Mouse (Mus musculus): ENCODE results near the gene Krt83. TPM values are rescaled to one million over a fixed set of nuclear protein-coding genes. Genes with fewer than 3 reads are reported as not detected.
"Not testable (repeated sequence)": the region's sequence is repeated elsewhere in the genome, so short reads cannot be mapped to it uniquely, and the experiment has no call there.

The Krt83 gene
- total RNA-seq (2021): not detected
- long read RNA-seq: 0 reads

DNA sequence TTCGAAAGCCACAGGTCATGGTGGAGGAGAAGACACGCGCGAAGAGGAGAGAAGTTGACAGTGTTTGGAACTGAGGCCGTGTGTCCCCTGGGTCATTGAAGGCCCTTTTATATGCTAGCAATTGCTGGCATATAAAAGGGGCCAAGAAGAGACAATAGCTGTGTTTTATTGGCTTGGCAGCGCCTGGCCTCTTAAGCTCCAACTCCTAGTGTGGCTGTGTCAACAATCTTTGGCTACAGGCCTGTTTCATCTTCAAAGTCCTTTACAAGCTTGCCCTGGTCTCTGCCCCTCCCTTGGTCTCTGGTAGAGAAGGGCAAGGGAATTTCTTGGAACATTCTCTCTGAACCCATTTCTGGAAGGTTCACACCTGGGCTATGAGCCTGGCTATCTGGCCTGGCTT lies at the start of gene Krt83:
TSS of gene Krt83 (minus strand) at position 82 of the 400 bp plus-strand sequence.
- no peak for DNase-seq (ENCODE audit: low spot score in 2 of 2)

DNA sequence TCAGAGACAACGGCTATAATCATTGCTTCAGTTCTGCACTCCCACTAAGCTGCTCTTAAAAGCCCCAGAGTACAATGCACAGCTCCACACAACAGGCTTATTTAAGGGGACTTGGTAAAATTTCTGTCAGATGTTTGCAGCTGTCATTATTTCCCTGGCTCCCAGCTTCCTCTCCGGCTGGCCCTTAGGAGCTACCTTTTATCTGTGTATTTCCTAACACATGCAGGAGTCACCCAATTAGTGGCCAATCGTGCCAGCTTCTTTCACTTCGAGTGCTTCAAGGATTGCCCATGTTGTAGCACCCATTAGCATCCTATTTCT lies 47.2 kb upstream of the Krt83 start:
- no peak for DNase-seq (ENCODE audit: low spot score in 2 of 2)

DNA sequence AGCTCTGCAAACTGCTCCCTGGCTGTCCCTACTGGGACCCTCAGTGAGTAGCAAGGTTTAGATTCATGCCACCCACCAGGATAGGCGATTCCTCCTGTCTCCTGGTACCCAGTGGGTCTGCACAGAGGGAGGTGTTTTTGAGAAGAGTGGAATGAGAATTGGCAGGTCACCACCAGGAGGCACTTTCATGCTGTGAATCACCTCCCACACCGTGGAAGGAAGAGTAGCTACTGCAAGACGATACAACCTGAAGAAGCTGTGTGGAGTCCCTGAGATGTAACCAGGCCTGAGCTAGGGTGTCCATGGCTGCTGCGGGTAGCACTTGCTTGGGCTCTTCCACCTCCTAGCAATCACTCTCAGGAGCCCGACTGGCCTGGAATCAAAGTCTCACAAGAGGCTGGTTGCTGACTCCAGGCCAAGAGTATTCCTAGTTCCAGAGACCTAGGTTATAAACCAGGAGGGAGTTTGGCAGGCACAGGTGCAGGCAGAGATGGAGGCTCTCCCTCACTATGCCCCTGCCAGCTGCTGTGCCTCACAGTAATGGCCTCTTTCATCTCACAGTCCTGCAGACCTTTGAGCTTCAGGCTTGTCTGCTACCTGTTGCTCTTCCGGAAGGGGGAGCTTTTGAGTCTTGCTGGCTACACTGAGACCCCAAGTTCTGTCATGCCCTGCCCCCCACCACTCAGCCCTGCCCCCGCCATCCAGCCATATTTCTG lies 46.7 kb upstream of the Krt83 start:
- no peak for DNase-seq (ENCODE audit: low spot score in 2 of 2)

DNA sequence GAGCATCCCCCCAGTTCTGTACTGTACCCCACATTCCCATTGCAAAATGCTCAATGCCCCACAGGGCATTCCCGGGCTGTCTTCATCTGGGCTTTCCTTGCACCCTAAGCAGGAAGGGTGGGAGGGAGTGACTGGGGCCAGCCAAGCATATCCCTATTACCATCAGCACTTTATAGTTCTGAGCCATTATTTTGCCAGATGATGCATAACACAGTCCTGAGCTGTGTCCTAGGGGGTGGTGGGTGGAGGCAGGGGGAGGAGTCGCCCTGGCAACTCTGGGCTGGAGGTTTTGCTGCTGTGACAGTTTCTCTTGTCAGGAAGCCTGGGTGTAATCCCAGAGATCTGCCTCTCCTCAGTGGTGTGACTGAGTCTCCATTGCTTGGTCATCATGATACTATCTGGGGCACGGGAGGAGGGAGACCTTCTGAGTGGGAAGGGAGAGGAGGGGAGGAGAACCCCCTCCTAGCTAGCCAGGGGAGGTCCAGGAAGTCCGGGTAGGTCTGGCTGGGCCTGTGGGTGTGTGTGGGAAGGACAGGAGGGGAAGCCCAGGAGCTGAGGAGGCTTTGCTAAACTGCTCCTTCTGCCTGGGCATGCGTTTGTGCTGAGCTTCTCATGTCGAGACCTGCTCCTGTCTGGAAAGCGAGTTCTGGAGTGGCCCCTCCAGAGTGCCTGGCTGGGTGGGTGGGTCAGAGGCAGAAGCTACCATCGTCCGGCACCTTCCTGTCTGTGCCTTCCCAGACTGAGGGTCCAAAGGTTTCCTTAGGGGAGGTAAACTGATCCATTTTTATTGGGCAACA lies 44.9 kb upstream of the Krt83 start:
- DNase-seq (ENCODE audit: low spot score in 2 of 2): peak in 1 of 2 experiments; percentile 31

DNA sequence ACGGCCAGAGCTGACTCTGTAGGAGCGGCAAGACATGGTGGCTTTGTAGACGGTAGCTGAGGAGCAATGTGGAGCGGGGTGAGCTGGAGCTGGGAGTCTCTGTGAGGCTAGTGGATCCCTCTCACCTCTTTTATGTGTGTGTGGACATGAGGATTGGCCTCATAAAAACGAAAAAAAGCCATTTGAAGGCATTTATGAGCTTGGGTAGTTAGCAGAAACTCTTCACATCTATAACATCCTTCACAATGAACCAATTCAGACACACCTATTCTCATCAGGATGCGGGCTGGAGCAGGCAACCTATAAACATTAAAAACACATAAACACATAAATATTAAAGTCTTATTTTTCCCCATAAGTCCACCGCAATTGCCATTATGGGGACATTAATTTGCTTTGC lies 41.4 kb upstream of the Krt83 start, which contains the start of gene Krt84:
TSS of gene Krt84 (minus strand) at position 101 of the 400 bp plus-strand sequence.
- no peak for DNase-seq (ENCODE audit: low spot score in 2 of 2)

DNA sequence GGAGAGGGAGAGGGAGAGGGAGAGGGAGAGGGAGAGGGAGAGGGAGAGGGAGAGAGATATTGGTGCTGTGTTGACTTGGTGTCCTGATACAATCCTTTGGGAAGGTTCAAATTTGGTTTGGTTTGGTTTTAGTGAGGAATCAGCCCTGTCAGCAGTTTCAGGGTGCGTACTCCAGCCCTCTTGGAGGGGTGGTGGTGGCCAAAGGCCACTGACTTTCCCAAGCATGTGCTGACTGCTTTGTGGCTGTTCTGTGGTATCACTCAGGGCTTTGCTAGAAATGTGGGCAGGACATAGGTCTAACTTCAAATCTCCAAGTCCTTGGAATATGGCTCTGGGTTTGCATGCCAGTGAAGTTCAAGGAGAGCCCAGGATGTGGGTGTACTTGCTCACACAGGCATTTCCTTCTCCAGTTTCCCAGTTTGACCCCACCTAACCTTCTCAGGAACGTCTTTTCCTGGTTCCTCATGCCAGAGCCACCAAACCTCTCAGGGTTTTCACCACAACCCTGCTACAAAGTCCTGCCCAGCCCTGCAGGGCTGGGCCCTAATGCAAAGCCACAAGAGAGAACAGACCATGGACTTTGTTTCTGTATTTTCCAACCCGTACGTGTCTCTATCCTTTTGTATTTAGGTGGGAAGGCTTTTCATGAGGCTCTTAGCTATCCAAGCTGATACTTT lies 31.4 kb upstream of the Krt83 start:
- DNase-seq (ENCODE audit: low spot score in 2 of 2): no peak

DNA sequence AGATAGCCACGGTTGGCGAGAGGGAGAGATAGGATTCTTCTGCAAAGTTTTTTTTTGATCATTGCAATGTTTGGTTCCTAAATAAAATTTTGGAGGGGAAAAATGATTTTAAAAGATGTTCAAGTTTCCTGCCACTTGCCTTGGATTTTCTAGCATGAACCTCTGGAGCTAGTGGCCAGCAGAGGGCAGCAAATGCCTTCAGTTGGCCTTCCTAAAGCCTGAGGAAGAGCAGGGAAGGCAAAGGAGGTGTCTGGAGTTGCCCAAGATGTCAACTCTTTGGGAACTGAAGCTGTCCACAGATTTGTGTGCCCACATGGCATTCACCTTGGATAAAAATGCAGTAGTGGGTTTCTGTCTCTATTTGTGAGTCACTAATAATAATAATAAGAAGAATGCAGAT lies 28.5 kb upstream of the Krt83 start:
- peak; percentile 70 to 86 for DNase-seq (ENCODE audit: low spot score in 2 of 2)

DNA sequence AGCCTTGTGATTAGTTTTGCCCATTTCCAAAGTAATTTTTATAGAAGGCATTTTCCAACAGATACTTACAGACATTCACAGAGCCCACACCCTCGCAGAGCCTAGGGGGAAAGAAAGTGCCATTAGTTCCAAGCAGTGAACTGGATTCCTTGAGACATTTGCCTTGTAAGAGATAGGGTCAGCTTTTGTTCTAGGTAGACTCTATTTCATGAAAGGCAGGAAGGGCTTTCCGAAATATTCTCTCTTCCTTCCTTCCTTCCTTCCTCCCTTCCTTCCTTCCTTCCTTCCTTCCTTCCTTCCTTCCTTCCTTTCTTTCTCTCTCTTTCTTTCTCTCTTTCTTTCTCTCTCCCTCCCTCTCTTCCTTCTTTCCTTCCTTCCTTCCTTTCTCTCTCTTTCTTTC lies 25.8 kb upstream of the Krt83 start, which contains the start of gene Gm49425:
TSS of gene Gm49425 (minus strand) at position 101 of the 400 bp plus-strand sequence.
- not testable (repeated sequence) for DNase-seq (ENCODE audit: low spot score in 2 of 2)

DNA sequence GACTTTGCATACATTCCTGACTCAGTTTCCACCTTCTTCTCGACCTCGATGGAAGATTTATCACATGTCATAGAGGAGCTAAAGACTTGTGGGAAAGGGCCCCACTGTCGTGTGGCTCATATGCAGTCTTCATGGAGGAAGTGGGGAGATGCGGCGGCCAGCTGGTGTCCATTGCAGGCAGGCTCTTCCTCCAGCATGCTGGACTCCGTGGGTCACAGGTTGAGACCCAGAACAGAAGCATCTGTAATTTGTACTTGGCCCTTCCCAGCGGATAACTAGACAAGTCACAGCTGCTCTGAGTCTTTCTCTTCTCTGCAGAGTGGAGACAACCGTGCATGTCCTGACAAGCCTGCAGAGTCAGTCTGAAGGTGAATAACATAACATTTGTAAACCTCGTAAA lies 16.9 kb upstream of the Krt83 start:
- no peak for DNase-seq (ENCODE audit: low spot score in 2 of 2)

DNA sequence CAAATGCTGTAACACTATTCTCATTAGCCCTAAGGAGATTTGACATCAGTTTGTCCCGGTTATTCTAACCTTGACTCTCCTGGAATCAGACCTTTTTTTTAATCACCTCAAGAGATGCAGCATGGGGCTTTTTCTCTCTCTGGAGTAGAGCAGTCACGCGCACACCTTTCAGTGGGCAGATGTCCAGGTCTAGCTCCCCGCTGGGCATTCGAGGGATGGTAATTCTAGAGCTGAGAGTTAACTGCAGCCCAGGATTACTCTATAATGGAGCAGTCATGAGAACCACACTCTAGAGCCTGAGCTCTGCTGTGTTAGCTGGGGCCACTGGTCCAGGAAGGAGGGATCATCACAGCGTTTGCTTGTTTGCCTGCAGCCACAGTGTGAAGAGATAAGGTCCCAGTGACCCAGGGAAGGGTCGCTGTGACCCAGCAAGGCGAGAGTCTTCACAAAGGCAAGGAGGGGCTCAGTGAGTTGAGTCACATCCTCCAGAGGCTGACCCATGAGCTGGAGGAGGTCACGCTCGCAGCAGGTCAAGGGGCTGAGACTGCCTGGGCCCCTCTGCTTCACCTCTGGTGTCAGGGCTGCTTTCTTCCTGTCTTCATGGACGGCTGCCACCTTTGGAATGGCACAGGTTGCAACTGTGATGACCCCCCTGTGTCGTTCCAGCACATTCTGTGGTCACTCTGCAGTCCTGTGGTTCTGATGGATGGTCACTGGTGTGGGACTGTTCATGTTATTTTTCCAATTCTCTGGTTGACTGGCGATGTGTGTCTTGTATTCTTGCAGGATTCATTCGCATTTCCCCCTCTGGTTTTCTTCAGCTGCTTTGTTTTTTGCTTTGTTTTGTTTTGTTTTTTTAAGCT lies 15.8 kb upstream of the Krt83 start:
- no peak for DNase-seq (ENCODE audit: low spot score in 2 of 2)

DNA sequence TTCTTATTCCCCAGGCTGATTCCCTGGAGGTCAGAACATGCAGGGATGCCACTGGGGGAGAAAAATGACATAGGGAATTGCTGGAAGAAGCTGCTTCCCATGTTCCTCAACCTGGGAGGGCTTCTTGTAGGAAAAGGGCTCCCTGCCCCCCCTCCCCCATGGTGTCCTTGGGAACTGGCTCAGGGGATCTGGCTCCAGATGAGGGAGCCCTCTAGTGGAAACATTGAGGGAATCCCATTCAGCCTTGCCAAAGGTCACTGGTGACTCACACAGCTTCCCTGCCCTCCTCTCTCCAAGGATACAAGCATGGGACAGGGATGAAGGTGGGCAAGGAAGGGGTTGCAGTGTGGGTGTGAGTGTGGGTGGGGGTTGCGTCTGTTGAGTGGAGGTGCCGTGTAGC lies 5.9 kb upstream of the Krt83 start:
- DNase-seq (ENCODE audit: low spot score in 2 of 2): peak in 1 of 2 experiments; percentile 42

DNA sequence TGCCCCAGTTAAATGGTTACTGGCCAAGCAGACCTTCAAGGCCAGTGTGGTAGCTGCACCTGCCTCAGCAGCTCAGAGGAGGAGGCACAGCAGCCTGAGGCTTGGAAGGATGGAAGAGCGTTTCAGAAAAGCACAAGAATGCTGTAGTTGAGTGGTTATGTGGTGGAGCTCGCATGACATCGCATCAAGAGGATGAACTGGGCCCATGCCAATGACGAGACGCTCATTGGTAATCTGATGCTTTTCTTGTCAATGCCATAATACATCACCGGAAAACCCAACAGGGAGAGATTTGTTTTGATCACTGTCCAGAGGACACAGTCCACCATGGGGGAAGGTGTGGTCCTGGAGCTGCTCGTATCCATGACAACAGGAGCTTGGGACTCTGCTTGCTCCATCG lies 4.0 kb upstream of the Krt83 start:
- no peak for DNase-seq (ENCODE audit: low spot score in 2 of 2)

DNA sequence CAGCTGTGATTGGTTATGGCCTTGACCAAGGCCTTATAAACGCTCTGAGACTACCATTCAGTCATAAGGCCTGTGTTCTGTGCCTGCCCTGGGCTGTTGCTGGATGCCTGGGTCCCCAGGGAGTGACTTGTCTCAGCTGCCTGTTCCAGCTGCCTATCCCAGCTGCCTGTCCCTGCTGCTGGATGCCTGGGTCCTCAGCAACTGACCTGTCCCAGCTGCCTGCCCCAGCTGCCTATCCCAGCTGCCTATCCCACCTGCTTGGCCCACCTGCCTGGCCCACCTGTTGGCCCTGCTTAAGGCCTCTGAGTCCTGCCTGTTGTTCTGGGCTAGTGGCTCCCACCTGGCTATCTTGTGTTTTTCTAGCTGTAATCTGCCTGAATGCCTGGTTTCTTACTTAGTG lies 2.9 kb upstream of the Krt83 start:
- DNase-seq (ENCODE audit: low spot score in 2 of 2): no peak

DNA sequence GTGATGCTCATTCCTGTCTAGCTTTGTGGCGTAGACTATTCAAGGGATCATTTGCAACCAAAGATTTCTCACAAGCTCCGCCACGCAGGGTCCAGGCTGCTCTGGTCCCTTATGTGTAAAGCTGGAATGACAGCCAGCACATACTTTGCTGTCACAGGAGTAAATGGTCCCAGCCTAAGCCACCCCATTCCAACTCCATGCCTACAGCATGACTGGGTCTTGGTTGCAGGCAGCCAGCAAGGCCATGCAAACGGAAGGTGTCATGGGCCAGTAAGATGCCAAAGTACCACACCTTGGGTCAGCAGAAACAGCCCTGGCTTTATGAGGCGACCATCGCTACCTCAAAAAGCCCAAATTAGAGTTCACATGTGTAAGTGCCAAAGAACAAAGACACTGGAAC lies 2.4 kb upstream of the Krt83 start:
- no peak for DNase-seq (ENCODE audit: low spot score in 2 of 2)

DNA sequence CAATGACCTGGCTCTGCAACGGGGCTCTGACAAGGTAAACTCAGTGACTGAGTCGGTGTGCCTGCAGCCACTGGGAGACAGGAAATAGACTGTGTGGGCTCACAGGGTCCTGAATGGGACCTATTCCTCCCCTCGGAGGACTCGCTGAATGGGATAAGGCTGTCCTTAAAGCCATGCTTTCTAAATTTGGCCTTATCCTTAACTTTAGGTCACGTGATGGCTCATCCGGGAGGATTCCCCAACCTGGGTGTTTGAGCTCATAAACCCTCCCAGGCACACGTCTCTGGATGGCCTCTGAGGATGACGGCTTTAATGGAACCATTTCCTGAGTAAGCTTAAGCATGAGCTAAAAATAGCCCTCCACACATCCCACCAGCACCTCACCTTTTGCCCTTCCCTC lies 1.4 kb upstream of the Krt83 start:
- no peak for DNase-seq (ENCODE audit: low spot score in 2 of 2)

DNA sequence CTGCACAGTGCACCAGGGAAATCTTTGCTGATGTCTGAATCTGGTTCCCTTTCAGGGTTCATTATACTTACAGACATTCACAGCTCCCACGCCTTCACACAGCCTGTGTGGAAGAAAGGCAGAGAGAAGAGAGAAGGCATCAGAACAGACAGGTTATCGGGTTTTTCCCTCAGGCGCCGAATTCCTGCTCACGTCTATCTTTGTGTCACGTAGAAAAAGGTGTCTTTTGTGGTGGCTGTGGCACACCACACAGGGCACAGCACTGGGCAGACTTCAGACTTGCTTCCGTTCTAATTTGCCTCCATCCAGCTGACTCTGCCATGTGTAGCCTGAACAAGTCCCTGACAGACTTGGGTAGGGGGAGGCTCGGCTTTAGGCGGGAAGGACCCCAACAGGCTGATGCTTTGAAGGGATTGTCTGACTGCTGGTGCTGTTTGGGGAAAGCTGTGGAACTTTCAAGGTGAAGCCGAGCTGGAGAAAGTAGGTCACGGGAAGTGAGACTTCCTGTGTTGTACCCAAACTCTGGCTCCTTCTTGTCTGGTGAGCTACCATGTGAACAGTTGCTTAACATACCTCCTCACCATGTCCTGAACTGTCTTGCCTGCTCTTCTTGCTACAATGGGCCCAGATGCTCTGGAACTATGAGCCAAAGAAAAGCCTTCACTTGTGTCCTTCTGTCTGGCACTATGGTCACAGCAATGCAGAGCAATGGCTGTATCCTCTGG lies 5.2 kb downstream of the Krt83 start:
- DNase-seq (ENCODE audit: low spot score in 2 of 2): peak; percentile 7 to 34

DNA sequence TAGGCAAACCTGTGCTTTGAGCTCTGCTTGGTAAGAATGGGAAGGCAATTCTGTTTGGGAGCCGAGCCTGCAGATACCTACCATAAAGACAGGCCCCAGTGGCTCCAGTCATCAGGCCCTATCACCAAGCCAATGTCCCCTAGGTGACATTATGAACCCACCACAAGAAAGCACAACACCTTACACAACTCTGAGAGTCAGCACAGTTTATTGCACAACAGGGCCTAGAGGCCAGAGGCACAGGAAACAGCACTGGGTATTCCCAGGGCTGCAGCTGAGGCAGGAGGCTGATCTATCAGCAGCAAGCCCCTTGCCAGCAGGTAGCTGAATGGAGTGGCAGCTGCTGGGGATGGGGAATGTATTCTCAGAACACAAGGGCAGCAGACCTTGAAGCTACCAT lies 6.4 kb downstream of the Krt83 start:
- no peak for DNase-seq (ENCODE audit: low spot score in 2 of 2)

DNA sequence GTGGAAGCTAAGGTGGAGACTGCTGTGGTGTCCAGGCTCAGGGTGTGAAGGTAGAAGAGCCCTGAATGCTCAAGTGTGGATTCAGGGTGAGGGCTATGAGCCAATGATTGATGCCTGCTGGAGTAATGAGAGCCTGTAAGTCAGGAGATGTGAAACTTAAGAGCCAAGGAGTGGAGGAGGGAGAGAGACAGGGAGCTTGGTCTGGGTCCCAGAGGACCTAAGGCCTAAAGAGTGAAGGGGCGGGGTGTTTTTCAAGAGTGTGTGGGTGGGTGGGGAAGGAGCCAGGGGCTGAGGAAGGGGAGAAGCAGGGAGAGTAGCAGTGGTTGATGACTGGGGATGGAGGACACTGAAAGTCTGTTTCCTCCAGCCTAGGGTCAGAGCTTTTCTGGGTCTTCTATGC lies 7.7 kb downstream of the Krt83 start:
- DNase-seq (ENCODE audit: low spot score in 2 of 2): no peak

DNA sequence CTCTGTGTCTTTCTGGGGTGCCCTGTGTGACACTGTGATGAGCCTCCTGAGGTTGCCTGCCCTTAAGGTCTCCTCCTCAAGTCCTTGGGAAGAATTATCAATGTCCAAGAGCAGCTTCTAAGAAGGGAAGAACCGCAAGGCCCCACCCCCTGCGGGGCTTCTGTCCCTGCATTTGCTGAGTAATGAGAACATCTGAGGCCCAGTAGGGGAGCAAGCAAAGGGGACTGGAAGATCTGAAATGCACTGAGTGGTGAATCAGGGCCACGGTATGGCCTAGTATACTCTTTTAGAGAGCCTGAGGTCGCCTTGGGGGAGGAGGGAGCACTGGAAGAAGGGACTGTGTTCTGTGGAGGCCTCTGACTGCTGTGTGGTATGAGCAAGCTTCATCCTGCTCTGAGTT lies 9.3 kb downstream of the Krt83 start:
- DNase-seq (ENCODE audit: low spot score in 2 of 2): no peak

DNA sequence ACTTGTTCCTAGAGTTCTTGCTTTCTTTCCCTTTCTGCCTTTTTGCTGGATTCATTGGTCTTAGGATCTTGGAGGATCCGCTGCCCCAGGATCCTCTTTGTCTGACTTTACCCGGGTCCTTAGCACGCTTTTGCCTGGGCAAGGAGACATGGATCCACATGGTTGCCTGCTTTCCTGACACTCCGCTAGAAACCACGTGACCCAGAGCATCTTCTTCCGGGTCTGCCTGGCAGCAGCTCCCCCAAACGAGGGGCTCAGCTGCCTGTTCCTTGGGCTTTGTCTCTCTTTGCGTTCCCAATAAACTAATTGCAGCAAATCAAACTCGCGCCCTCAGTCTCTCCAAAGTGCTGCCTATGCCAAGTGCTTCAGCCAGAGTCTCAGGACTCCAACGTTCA lies 11.6 kb downstream of the Krt83 start:
- no peak for DNase-seq (ENCODE audit: low spot score in 2 of 2)
